Mouse (Mus musculus) kidney, embryonic 16.5 days (tissue): ENCODE measurements at regions not wholly inside any gene's neighbourhood (a gene's known extent, or its start where the extent isn't known, plus 50 kb on each side); places are given as distances from the start of the nearest gene placed in this dataset.
"Not testable (repeated sequence)": the region's sequence is repeated elsewhere in the genome, so short reads cannot be mapped to it uniquely, and the experiment has no call there.

Experiments
- ATAC-seq: fragments of 200-750 bp; cut with Nextera tagmentation; 2 replicates; pipeline ENCODE4 v1.8.0; 2017; ENCODE audit warnings: moderate TSS enrichment; ENCODE audit not compliant: low FRiP score, low TSS enrichment
- H3K27ac ChIP-seq: fragments of 300-500 bp; sonication (generic); 2 replicates; pipeline ENCODE4 v1.5.1; 2014; ENCODE audit warnings: low read length
- H3K27me3 ChIP-seq: fragments of 300-500 bp; sonication (generic); 2 replicates; pipeline ENCODE4 v1.6.1; 2014; ENCODE audit warnings: low read length, control low read depth, mixed read lengths; ENCODE audit not compliant: insufficient read depth
- H3K36me3 ChIP-seq: fragments of 300-500 bp; sonication (generic); 2 replicates; pipeline ENCODE4 v1.6.1; 2014; ENCODE audit warnings: low read length, control low read depth, mixed read lengths; ENCODE audit not compliant: insufficient read depth
- H3K4me1 ChIP-seq: fragments of 300-500 bp; sonication (generic); 2 replicates; pipeline ENCODE4 v1.6.1; 2014; ENCODE audit warnings: low read length, control low read depth, mixed read lengths; ENCODE audit not compliant: insufficient read depth
- H3K4me2 ChIP-seq: fragments of 300-500 bp; sonication (generic); replicated peaks from 2 replicates; pipeline ENCODE4 v1.6.1; 2014; ENCODE audit warnings: low read depth, low read length
- H3K4me3 ChIP-seq: fragments of 300-500 bp; sonication (generic); 2 replicates; pipeline ENCODE4 v1.5.1; 2014; ENCODE audit warnings: mild to moderate bottlenecking, low read length
- H3K9ac ChIP-seq: fragments of 300-500 bp; sonication (generic); replicated peaks from 2 replicates; pipeline ENCODE4 v1.6.1; 2014; ENCODE audit warnings: low read length
- H3K9me3 ChIP-seq: fragments of 300-500 bp; sonication (generic); 2 replicates; pipeline ENCODE4 v1.6.1; 2016; ENCODE audit warnings: low read length, control low read depth
- WGBS: fragments of 180-500 bp; shearing (Covaris S2); extraction: QIAGEN DNeasy Blood & Tissue Kit; methylation state at CpG from one replicate; pipeline ENCODE4 v1.1.7; 2014; 5-methylcytosine and 5-hydroxymethylcytosine counted together

DNA sequence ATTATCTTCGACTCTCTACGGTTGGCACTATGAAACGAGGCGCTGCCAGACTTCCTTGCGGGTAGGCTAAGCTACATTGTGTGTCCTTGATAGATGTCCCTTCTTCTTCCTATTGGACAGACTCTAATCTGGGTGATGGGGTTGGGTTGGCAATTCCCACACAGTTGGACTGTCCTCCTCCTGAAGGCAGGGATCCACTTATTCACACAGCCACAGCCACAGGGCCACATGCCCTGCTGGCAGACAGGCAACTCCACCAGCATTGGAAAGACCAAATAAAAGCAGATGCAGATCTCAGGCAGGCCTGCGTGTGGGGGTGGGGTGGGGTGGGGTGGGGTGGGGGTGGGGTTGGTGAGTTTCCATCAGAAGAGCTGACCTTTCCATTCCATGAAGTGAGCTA is 276.4 kb downstream of the Etnk1 start:
- Histone ChIP-seq H3K4me3 (no peak overlapping the region), H3K4me2 (no peak overlapping the region), H3K36me3 (no peaks in the 10 kb centered on the region), H3K4me1 (no peaks in the 10 kb centered on the region), H3K27ac (no peak overlapping the region), H3K9me3 (no peaks in the 10 kb centered on the region), H3K27me3 (no peaks in the 10 kb centered on the region), H3K9ac (no peak overlapping the region)
- 90% methylated on average over 6 of the region's 6 CpGs for WGBS
- ATAC-seq: no peak

DNA sequence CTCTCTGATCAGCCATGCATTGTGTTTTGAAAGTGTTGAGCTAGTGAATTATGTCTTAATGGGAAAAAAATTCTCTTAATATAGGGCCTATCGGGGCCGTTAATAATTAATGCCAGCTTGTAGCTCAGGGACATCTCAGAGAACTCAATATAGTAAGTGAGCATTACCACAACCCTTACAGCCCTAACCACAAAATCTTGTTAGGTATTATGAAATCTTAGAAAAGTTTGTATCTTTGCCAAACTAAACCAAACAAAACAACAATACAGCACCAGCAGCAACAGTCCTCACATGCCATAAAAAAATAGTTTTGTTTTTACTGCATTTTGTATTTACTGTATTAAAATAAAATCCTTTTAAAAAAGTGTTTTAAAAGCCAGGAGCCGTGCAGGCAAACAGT is 277.8 kb downstream of the Etnk1 start:
- H3K9ac ChIP-seq: no peak overlapping the region
- no peaks in the 10 kb centered on the region for H3K9me3 ChIP-seq
- no peaks in the 10 kb centered on the region for H3K4me1 ChIP-seq
- no peak overlapping the region for H3K27ac ChIP-seq
- ATAC-seq: no peak
- H3K4me2 ChIP-seq: no peak overlapping the region
- 61% methylated on average over 3 of the region's 3 CpGs for WGBS
- no peaks in the 10 kb centered on the region for H3K27me3 ChIP-seq
- no peaks in the 10 kb centered on the region for H3K36me3 ChIP-seq
- H3K4me3 ChIP-seq: no peak overlapping the region

GRCm38 (mm10) chr6:143445834-143446552 is 279.0 kb downstream of the Etnk1 start:
- Histone ChIP-seq H3K9me3 (no peaks in the 10 kb centered on the region), H3K36me3 (no peaks in the 10 kb centered on the region)

DNA sequence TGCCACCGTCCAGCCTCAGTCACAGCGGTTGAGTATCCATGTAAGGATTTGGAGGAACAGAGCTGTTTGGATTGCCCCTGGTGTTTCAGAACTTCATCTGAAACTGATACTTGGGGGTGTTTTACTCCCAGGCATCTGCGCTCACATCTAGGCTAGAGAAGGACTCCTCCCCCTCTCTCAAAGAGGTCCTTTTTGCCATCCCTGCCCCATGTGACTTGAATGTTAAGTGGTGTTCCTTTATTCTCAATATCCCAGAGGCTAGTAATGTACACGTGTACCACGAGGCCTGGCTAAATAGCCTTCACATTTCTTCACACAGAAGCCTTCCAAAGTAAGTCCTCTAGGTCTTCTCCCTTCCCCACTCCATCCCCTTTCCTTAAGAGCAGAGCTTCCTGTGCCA is 280.0 kb downstream of the Etnk1 start:
- WGBS: 67% methylated on average over 5 of the region's 5 CpGs
- H3K9me3 ChIP-seq: peaks cover 3% of the 10 kb centered on the region; the same call in 1 of the 2 replicates
- H3K9ac ChIP-seq: no peak overlapping the region
- H3K27me3 ChIP-seq: no peaks in the 10 kb centered on the region
- ATAC-seq: no peak
- H3K4me2 ChIP-seq: no peak overlapping the region
- H3K4me1 ChIP-seq: no peaks in the 10 kb centered on the region
- H3K36me3 ChIP-seq: no peaks in the 10 kb centered on the region
- H3K4me3 ChIP-seq: no peak overlapping the region
- no peak overlapping the region for H3K27ac ChIP-seq

More at GRCm38 (mm10) chr6:143445834-143446552, 279.0 kb downstream of the Etnk1 start:
- WGBS: 73% methylated on average over 13 of the region's 13 CpGs
- H3K4me1 ChIP-seq: no peaks in the 10 kb centered on the region
- no peak overlapping the region for H3K4me2 ChIP-seq
- no peak overlapping the region for H3K27ac ChIP-seq
- H3K4me3 ChIP-seq: no peak overlapping the region
- H3K27me3 ChIP-seq: no peaks in the 10 kb centered on the region
- no peak for ATAC-seq
- no peak overlapping the region for H3K9ac ChIP-seq

- H3K9me3 ChIP-seq: peaks cover 11% of the 10 kb centered on the region
- H3K27me3 ChIP-seq: no peaks in the 10 kb centered on the region
- H3K27ac ChIP-seq: no peak overlapping the region
- 77% methylated on average over 4 of the region's 4 CpGs for WGBS
- no peak overlapping the region for H3K9ac ChIP-seq
- no peaks in the 10 kb centered on the region for H3K36me3 ChIP-seq
- no peak overlapping the region for H3K4me3 ChIP-seq
- no peaks in the 10 kb centered on the region for H3K4me1 ChIP-seq
- H3K4me2 ChIP-seq: no peak overlapping the region
- ATAC-seq: no peak
These were observed 282.1 kb downstream of the Etnk1 start for GRCm38 (mm10) chr6:143449071-143449470.

GRCm38 (mm10) chr6:143451869-143452268 is 284.8 kb downstream of the Etnk1 start:
- Histone ChIP-seq H3K4me1 (no peaks in the 10 kb centered on the region), H3K4me3 (no peak overlapping the region), H3K27me3 (no peaks in the 10 kb centered on the region), H3K27ac (no peak overlapping the region), H3K4me2 (no peak overlapping the region), H3K9me3 (peaks cover 11% of the 10 kb centered on the region), H3K9ac (no peak overlapping the region), H3K36me3 (no peaks in the 10 kb centered on the region)
- WGBS: 88% methylated on average over 6 of the region's 6 CpGs
- ATAC-seq: no peak

DNA sequence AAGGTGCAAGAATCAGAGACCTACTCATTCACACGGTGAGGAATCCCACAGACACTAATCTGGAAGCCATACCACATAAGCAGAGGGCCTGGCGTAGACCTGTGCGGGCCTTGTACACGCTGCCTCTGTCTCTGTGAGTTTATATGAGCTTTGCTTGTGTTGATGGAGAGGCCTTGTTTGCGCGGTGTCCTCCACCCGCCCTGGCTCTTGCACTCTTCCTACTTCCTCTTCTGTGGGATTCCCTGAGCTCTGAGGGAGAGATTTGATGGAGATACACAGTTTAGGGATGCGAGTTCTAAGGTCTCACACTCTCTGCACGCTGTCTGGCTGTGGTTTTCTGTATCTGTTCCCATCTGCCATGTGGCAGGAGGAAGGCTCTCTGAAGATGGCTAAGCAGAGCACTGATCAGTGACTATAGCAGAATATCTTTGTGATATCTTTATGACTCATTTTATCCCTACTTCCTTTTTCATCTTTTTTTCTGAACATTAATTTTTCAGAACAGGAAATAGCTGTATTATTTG is 287.7 kb downstream of the Etnk1 start:
- no peaks in the 10 kb centered on the region for H3K27me3 ChIP-seq
- 95% methylated on average over 9 of the region's 9 CpGs for WGBS
- H3K27ac ChIP-seq: no peak overlapping the region
- no peak overlapping the region for H3K4me2 ChIP-seq
- no peak for ATAC-seq
- no peak overlapping the region for H3K9ac ChIP-seq
- H3K4me1 ChIP-seq: no peaks in the 10 kb centered on the region
- H3K36me3 ChIP-seq: no peaks in the 10 kb centered on the region
- H3K4me3 ChIP-seq: no peak overlapping the region
- peaks cover 11% of the 10 kb centered on the region for H3K9me3 ChIP-seq

DNA sequence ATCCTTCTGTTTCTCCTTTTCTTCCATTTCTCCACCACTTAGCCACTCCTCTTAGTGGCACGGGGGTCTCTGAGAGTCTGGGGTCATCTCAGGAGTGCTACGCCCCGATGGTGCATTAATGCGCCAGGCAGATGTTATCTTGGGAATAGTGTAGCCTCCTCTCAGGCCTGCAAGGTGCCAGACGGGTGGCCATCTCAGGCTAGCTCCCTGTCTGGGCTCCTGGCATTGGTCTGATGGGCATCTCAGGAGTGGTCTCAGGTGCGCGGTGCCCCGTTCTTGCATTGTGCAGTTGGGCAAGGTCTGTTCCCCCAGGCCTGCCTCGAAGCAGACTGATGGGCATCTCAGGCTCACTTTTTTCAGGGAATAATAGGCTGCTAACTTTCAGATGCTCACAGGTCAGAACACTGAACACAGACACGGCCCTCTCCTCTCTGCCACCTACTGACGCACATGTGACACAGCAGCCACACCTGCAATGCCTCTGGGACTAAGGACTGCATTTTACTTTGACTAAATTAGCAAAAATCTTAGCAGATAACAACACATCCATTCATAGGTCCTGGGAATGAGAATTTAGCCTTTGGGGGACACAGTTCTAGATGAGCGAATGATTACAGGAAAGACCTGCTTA is 298.0 kb downstream of the Etnk1 start:
- Histone ChIP-seq H3K9me3 (no peaks in the 10 kb centered on the region), H3K27ac (no peak overlapping the region), H3K4me2 (no peak overlapping the region), H3K36me3 (no peaks in the 10 kb centered on the region), H3K9ac (no peak overlapping the region), H3K4me3 (no peak overlapping the region), H3K27me3 (no peaks in the 10 kb centered on the region), H3K4me1 (no peaks in the 10 kb centered on the region)
- ATAC-seq: no peak
- WGBS: 78% methylated on average over 12 of the region's 12 CpGs

GRCm38 (mm10) chr6:143472676-143473075 is 305.7 kb downstream of the Etnk1 start:
- not testable (repeated sequence) for H3K4me1 ChIP-seq, H3K36me3 ChIP-seq, ATAC-seq, H3K27me3 ChIP-seq, H3K4me3 ChIP-seq, H3K9ac ChIP-seq, H3K9me3 ChIP-seq, H3K4me2 ChIP-seq, H3K27ac ChIP-seq
- WGBS: 95% methylated on average over 10 of the region's 12 CpGs

DNA sequence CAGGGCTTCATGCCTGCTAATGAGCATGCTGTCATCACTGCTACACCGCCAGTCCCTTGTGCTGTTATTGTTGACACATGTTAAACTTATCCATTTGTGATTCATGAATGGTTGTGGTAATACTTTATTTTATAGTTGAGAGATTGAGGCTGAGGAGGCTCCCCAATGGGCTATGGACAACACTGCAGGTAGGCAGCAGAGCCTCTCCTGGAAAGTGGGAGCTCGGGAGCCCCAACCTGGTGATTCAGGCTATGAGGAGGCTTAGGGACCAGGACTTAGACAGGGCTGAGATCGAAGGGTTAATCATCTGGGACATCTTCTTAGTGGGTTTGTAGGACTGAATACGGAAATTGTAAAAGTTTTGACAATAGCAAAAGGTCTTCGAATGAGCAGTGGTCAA is 307.4 kb downstream of the Etnk1 start:
- no peaks in the 10 kb centered on the region for H3K36me3 ChIP-seq
- H3K9me3 ChIP-seq: no peaks in the 10 kb centered on the region
- H3K4me1 ChIP-seq: no peaks in the 10 kb centered on the region
- H3K27ac ChIP-seq: no peak overlapping the region
- no peaks in the 10 kb centered on the region for H3K27me3 ChIP-seq
- WGBS: 93% methylated on average over 5 of the region's 5 CpGs
- H3K4me2 ChIP-seq: no peak overlapping the region
- no peak overlapping the region for H3K9ac ChIP-seq
- ATAC-seq: no peak
- H3K4me3 ChIP-seq: no peak overlapping the region
